Mouse (Mus musculus): ENCODE measurements around the gene Cacna1c. TPM values are rescaled to one million over a fixed set of nuclear protein-coding genes. Genes with fewer than 3 reads are reported as not detected.

Gene Cacna1c
- not detected for polyA plus RNA-seq (2012; fragmentation: generic; extraction: Trizol)

- TF ChIP-seq TCF12 (IDR thresholded peaks at IDR 0.05; ENCODE audit: insufficient read depth, poor library complexity, severe bottlenecking) (no peak), REST (IDR thresholded peaks at IDR 0.05; ENCODE audit: insufficient read depth, insufficient read length) (no peak)
- H3K4me3 ChIP-seq: no peak within 1 kb of the TSS
- no peak within 1 kb of the TSS for H3ac ChIP-seq (ENCODE audit: control insufficient read depth, insufficient read length)
Observed at GRCm38 (mm10) chr6:119196382-119197305, at the start of gene Cacna1c. TSS of gene Cacna1c (minus strand) at chr6:119196418.

GRCm38 (mm10) chr6:119240871-119241705, 44.9 kb upstream of the Cacna1c start:
- Histone ChIP-seq H3K27me3 (ENCODE audit: control insufficient read depth, insufficient read depth, insufficient read length) (peaks cover 37% of the 10 kb centered on the region), H3K36me3 (ENCODE audit: control insufficient read depth, insufficient read depth) (no peaks in the 10 kb centered on the region), H3K79me2 (ENCODE audit: control insufficient read depth, insufficient read depth) (no peaks in the 10 kb centered on the region), H3ac (ENCODE audit: control insufficient read depth, insufficient read length) (no peak overlapping the region), H3K4me2 (ENCODE audit: low read depth) (no peak overlapping the region), H3K4me3 (no peak overlapping the region)
- no peak for TF ChIP-seq TCF12 (IDR thresholded peaks at IDR 0.05; ENCODE audit: insufficient read depth, poor library complexity, severe bottlenecking)
- TF ChIP-seq MYOG (IDR thresholded peaks at IDR 0.05; ENCODE audit: control insufficient read depth in 1 of 3, insufficient read depth in 1 of 3, insufficient read length in 2 of 3, low read depth in 2 of 3): no peak
- TF ChIP-seq MYOD1 (IDR thresholded peaks at IDR 0.05; ENCODE audit: control insufficient read depth in 1 of 3, insufficient read length in 2 of 3, low read depth in 2 of 3): no peak
- TF ChIP-seq MAX (IDR thresholded peaks at IDR 0.05; ENCODE audit: low read depth): no peak
- no peak for TF ChIP-seq USF1 (IDR thresholded peaks at IDR 0.05; ENCODE audit: low read depth)
- TF ChIP-seq SRF (IDR thresholded peaks at IDR 0.05; ENCODE audit: control insufficient read depth, insufficient read length, low read depth): no peak

More at GRCm38 (mm10) chr6:119196382-119197305, at the start of gene Cacna1c:
- Histone ChIP-seq H3K36me3 (ENCODE audit: control insufficient read depth, insufficient read depth) (no peaks in the 10 kb centered on the region), H3K79me2 (ENCODE audit: control insufficient read depth, insufficient read depth) (no peaks in the 10 kb centered on the region), H3K4me2 (ENCODE audit: low read depth) (no peak within 1 kb of the TSS), H3K27me3 (ENCODE audit: control insufficient read depth, insufficient read depth, insufficient read length) (no peaks in the 10 kb centered on the region)

- peaks cover 37% of the 10 kb centered on the region for H3K27me3 ChIP-seq (ENCODE audit: control insufficient read depth, insufficient read depth, insufficient read length)
- no peak overlapping the region for H3K4me3 ChIP-seq
- H3ac ChIP-seq (ENCODE audit: control insufficient read depth, insufficient read length): no peak overlapping the region
- H3K79me2 ChIP-seq (ENCODE audit: control insufficient read depth, insufficient read depth): no peaks in the 10 kb centered on the region
- H3K36me3 ChIP-seq (ENCODE audit: control insufficient read depth, insufficient read depth): no peaks in the 10 kb centered on the region
- TF ChIP-seq TCF3 (IDR thresholded peaks at IDR 0.05; ENCODE audit: insufficient read length, low read depth): no peak
- no peak for TF ChIP-seq TCF12 (IDR thresholded peaks at IDR 0.05; ENCODE audit: insufficient read depth, poor library complexity, severe bottlenecking)
- TF ChIP-seq MAX (IDR thresholded peaks at IDR 0.05; ENCODE audit: low read depth): no peak
- TF ChIP-seq POLR2AphosphoS2 (IDR thresholded peaks at IDR 0.05; ENCODE audit: insufficient read length, low read depth): no peak
- no peak for TF ChIP-seq MYOD1 (IDR thresholded peaks at IDR 0.05; ENCODE audit: control insufficient read depth in 1 of 3, insufficient read length in 2 of 3, low read depth in 2 of 3)
- TF ChIP-seq E2F4 (IDR thresholded peaks at IDR 0.05; ENCODE audit: insufficient read depth): no peak
- no peak overlapping the region for H3K4me2 ChIP-seq (ENCODE audit: low read depth)
Observed at GRCm38 (mm10) chr6:119240256-119240655, 44.0 kb upstream of the Cacna1c start.

GRCm38 (mm10) chr6:119239341-119240005, 43.3 kb upstream of the Cacna1c start:
- Histone ChIP-seq H3K36me3 (ENCODE audit: control insufficient read depth, insufficient read depth) (no peaks in the 10 kb centered on the region), H3K4me2 (ENCODE audit: low read depth) (no peak overlapping the region), H3ac (ENCODE audit: control insufficient read depth, insufficient read length) (no peak overlapping the region), H3K4me3 (no peak overlapping the region), H3K27me3 (ENCODE audit: control insufficient read depth, insufficient read depth, insufficient read length) (peaks cover 37% of the 10 kb centered on the region), H3K79me2 (ENCODE audit: control insufficient read depth, insufficient read depth) (no peaks in the 10 kb centered on the region)
- no peak for TF ChIP-seq USF1 (IDR thresholded peaks at IDR 0.05; ENCODE audit: low read depth)
- no peak for TF ChIP-seq MYOG (IDR thresholded peaks at IDR 0.05; ENCODE audit: control insufficient read depth in 1 of 3, insufficient read depth in 1 of 3, insufficient read length in 2 of 3, low read depth in 2 of 3)
- no peak for TF ChIP-seq TCF3 (IDR thresholded peaks at IDR 0.05; ENCODE audit: insufficient read length, low read depth)
- no peak for TF ChIP-seq REST (IDR thresholded peaks at IDR 0.05; ENCODE audit: insufficient read depth, insufficient read length)
- no peak for TF ChIP-seq E2F4 (IDR thresholded peaks at IDR 0.05; ENCODE audit: insufficient read depth)
- no peak for TF ChIP-seq CEBPB (IDR thresholded peaks at IDR 0.05; ENCODE audit: insufficient read depth, poor library complexity, severe bottlenecking)
- no peak for TF ChIP-seq SRF (IDR thresholded peaks at IDR 0.05; ENCODE audit: control insufficient read depth, insufficient read length, low read depth)
- no peak for TF ChIP-seq POLR2A (IDR thresholded peaks at IDR 0.05; ENCODE audit: insufficient read length, low read depth)
- TF ChIP-seq POLR2AphosphoS2 (IDR thresholded peaks at IDR 0.05; ENCODE audit: insufficient read length, low read depth): no peak
- no peak for TF ChIP-seq TCF12 (IDR thresholded peaks at IDR 0.05; ENCODE audit: insufficient read depth, poor library complexity, severe bottlenecking)
- TF ChIP-seq MYOD1 (IDR thresholded peaks at IDR 0.05; ENCODE audit: control insufficient read depth in 1 of 3, insufficient read length in 2 of 3, low read depth in 2 of 3): no peak
- no peak for TF ChIP-seq MAX (IDR thresholded peaks at IDR 0.05; ENCODE audit: low read depth)

Data from myocyte (in vitro differentiated cells).